Mouse (Mus musculus): ENCODE data around the gene Tango2. TPM values are rescaled to one million over a fixed set of nuclear protein-coding genes. Genes with fewer than 3 reads are reported as not detected.
A peak's percentile ranks its signal among the peaks of the same experiment; 100 is the strongest.

The Tango2 gene
- polyA plus RNA-seq, 1 experiment from 2014 or later, result 51.3 TPM

GRCm38 (mm10) chr16:18379338-18380001 is 31.6 kb upstream of the Tango2 start:
- 62% methylated on average over 8 of the region's 8 CpGs for WGBS
- no peaks in the 10 kb centered on the region for H3K27me3 ChIP-seq (ENCODE audit: insufficient read depth, poor library complexity, severe bottlenecking)
- no peaks in the 10 kb centered on the region for H3K9me3 ChIP-seq
- no peaks in the 10 kb centered on the region for H3K36me3 ChIP-seq
- H3K4me3 ChIP-seq, result no peak overlapping the region
- peak overlapping the region; percentile 65 for H3K27ac ChIP-seq
- H3K4me1 ChIP-seq, result peaks cover 40% of the 10 kb centered on the region
- DNase-seq (ENCODE audit: low spot score), result no peak

- Histone ChIP-seq H3K4me1 (peaks cover 33% of the 10 kb centered on the region), H3K27ac (no peak overlapping the region), H3K4me3 (no peak overlapping the region), H3K36me3 (no peaks in the 10 kb centered on the region), H3K9me3 (no peaks in the 10 kb centered on the region), H3K27me3 (ENCODE audit: insufficient read depth, poor library complexity, severe bottlenecking) (no peaks in the 10 kb centered on the region)
- DNase-seq (ENCODE audit: low spot score), result no peak
- WGBS, result 41% methylated on average over 1 of the region's 1 CpGs
Measured at GRCm38 (mm10) chr16:18378489-18378888, 30.6 kb upstream of the Tango2 start.

- peak overlapping the region; percentile 12 for H3K27ac ChIP-seq
- no peaks in the 10 kb centered on the region for H3K9me3 ChIP-seq
- no peaks in the 10 kb centered on the region for H3K36me3 ChIP-seq
- peak; percentile 86 for DNase-seq (ENCODE audit: low spot score)
- no peak overlapping the region for H3K4me3 ChIP-seq
- H3K4me1 ChIP-seq, result peaks cover 27% of the 10 kb centered on the region
- H3K27me3 ChIP-seq (ENCODE audit: insufficient read depth, poor library complexity, severe bottlenecking), result no peaks in the 10 kb centered on the region
- 16% methylated on average over 3 of the region's 3 CpGs for WGBS
Measured at GRCm38 (mm10) chr16:18377203-18377602, 29.3 kb upstream of the Tango2 start.

- H3K36me3 ChIP-seq, result no peaks in the 10 kb centered on the region
- DNase-seq (ENCODE audit: low spot score), result no peak
- H3K4me3 ChIP-seq, result no peak overlapping the region
- H3K27me3 ChIP-seq (ENCODE audit: insufficient read depth, poor library complexity, severe bottlenecking), result no peaks in the 10 kb centered on the region
- no peak overlapping the region for H3K27ac ChIP-seq
- H3K4me1 ChIP-seq, result peaks cover 20% of the 10 kb centered on the region
- H3K9me3 ChIP-seq, result no peaks in the 10 kb centered on the region
- 74% methylated on average over 7 of the region's 7 CpGs for WGBS
Measured at GRCm38 (mm10) chr16:18376297-18376954, 28.5 kb upstream of the Tango2 start.

DNA sequence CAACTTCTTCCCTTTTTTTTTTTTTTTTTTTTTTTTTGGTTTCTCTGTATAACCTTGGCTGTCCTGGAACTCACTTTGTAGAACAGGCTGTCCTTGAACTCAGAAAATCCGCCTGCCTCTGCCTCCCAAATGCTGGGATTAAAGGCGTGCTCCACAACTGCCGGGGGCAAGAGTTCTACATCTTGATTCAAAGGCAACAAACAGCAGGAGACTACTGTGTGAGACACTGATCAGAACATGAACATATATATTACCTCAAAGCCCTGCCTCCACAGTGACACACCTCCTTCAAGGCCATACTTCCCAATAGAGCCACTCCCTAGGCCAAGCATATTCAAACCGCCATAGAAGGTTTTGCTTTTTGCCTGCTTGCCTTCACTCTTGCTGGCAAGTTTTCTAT is 25.7 kb upstream of the Tango2 start:
- no peaks in the 10 kb centered on the region for H3K27me3 ChIP-seq (ENCODE audit: insufficient read depth, poor library complexity, severe bottlenecking)
- WGBS, result 91% methylated on average over 4 of the region's 4 CpGs
- H3K4me1 ChIP-seq, result peaks cover 14% of the 10 kb centered on the region
- DNase-seq (ENCODE audit: low spot score), result no peak
- no peak overlapping the region for H3K27ac ChIP-seq
- H3K36me3 ChIP-seq, result no peaks in the 10 kb centered on the region
- no peaks in the 10 kb centered on the region for H3K9me3 ChIP-seq
- H3K4me3 ChIP-seq, result no peak overlapping the region

- Histone ChIP-seq H3K36me3 (no peaks in the 10 kb centered on the region), H3K27me3 (ENCODE audit: insufficient read depth, poor library complexity, severe bottlenecking) (no peaks in the 10 kb centered on the region), H3K4me3 (no peak overlapping the region), H3K27ac (no peak overlapping the region), H3K9me3 (no peaks in the 10 kb centered on the region), H3K4me1 (0 out of 2 replicates have a peak, but pooled peaks cover 4% of the 10 kb centered on the region)
- no peak for DNase-seq (ENCODE audit: low spot score)
- 77% methylated on average over 3 of the region's 3 CpGs for WGBS
Measured at GRCm38 (mm10) chr16:18370197-18370596, 22.3 kb upstream of the Tango2 start.

DNA sequence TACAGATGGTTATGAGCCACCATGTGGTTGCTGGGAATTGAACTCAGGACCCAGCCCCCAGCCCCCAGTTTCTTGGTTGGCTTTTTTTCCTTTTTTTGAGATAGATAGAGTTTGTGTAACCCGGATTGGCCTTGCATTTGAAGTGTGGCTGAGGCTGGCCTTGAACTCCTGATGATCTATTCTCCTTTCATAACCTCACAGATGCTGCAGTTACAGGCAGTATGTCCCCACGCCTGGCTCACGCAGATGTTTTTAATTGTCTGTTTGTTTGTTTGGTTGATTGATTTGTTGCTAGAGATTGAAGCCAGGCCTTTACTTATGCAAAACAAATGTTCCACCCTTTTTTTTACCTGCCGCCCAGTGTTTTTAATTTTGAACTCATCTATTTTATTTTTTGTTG is 18.9 kb upstream of the Tango2 start:
- WGBS, result 89% methylated on average over 4 of the region's 4 CpGs
- no peaks in the 10 kb centered on the region for H3K9me3 ChIP-seq
- H3K36me3 ChIP-seq, result no peaks in the 10 kb centered on the region
- H3K27me3 ChIP-seq (ENCODE audit: insufficient read depth, poor library complexity, severe bottlenecking), result no peaks in the 10 kb centered on the region
- H3K4me3 ChIP-seq, result no peak overlapping the region
- DNase-seq (ENCODE audit: low spot score), result no peak
- 0 out of 2 replicates have a peak, but pooled peaks cover 4% of the 10 kb centered on the region for H3K4me1 ChIP-seq
- H3K27ac ChIP-seq, result no peak overlapping the region

DNA sequence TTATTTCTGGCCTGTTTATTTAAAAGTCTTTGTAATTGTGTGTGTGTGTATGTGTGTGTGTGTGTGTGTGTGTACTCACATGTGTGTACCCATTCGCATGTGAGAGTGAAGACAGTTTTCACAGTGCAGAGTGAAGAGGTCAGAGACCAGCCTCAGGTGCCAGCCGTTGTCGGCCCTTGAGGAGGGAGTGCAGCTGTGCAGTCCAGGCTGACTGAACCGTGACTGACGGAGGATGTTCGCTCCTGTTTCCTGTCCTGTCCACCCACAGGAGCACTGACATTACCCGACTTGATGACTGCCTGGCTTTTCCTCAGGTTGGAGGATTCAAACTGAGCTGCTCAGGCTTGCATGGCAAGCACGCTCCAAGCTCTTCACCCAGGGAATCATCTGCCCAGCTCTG is 15.0 kb upstream of the Tango2 start:
- no peak for DNase-seq (ENCODE audit: low spot score)
- H3K27me3 ChIP-seq (ENCODE audit: insufficient read depth, poor library complexity, severe bottlenecking), result no peaks in the 10 kb centered on the region
- no peaks in the 10 kb centered on the region for H3K9me3 ChIP-seq
- H3K27ac ChIP-seq, result no peak overlapping the region
- H3K4me1 ChIP-seq, result no peaks in the 10 kb centered on the region
- no peaks in the 10 kb centered on the region for H3K36me3 ChIP-seq
- WGBS, result 82% methylated on average over 8 of the region's 8 CpGs
- H3K4me3 ChIP-seq, result no peak overlapping the region

DNA sequence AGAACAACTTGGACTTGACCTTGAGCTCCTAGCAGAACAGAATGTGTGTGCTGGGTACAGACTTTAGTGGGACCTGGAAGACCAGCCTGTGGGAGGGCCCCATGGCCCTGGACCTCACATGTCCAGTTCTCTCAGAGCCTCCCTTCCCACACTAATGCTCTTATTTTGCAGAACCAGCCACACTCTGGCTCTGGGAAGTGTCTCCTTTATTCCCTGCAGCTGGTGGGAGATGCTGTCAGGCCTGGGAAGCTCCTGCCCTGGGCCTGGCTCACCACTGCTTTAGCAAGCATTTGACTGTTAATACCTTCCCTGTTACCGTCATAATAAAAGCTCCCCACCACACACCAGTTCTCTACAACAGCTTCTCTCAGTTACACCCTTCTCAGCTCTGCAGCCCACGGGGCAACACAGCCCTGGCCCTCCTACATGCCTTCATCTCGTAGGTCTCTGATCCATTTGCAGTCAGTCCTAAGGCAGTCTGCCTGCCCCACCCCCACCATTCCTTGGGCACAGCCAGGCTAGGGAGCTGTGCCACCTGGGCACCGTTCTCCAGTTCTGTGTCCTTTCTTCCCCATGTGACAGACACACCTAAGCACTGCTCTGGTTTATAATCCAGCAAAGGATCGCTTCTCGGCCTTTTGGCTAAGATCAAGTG is 12.4 kb upstream of the Tango2 start:
- DNase-seq (ENCODE audit: low spot score), result no peak
- no peaks in the 10 kb centered on the region for H3K27me3 ChIP-seq (ENCODE audit: insufficient read depth, poor library complexity, severe bottlenecking)
- WGBS, result 73% methylated on average over 6 of the region's 6 CpGs
- no peaks in the 10 kb centered on the region for H3K9me3 ChIP-seq
- H3K27ac ChIP-seq, result no peak overlapping the region
- H3K4me3 ChIP-seq, result no peak overlapping the region
- H3K36me3 ChIP-seq, result no peaks in the 10 kb centered on the region
- H3K4me1 ChIP-seq, result no peaks in the 10 kb centered on the region

- Histone ChIP-seq H3K9me3 (no peaks in the 10 kb centered on the region), H3K27ac (no peak overlapping the region), H3K36me3 (no peaks in the 10 kb centered on the region), H3K4me1 (no peaks in the 10 kb centered on the region), H3K4me3 (no peak overlapping the region), H3K27me3 (ENCODE audit: insufficient read depth, poor library complexity, severe bottlenecking) (no peaks in the 10 kb centered on the region)
- DNase-seq (ENCODE audit: low spot score), result no peak
- WGBS, result 75% methylated on average over 6 of the region's 6 CpGs
Measured at GRCm38 (mm10) chr16:18357977-18358376, 10.1 kb upstream of the Tango2 start.

GRCm38 (mm10) chr16:18356961-18357360 is 9.1 kb upstream of the Tango2 start:
- no peak for DNase-seq (ENCODE audit: low spot score)
- Histone ChIP-seq H3K36me3 (no peaks in the 10 kb centered on the region), H3K9me3 (no peaks in the 10 kb centered on the region), H3K4me1 (no peaks in the 10 kb centered on the region), H3K4me3 (no peak overlapping the region), H3K27ac (no peak overlapping the region), H3K27me3 (ENCODE audit: insufficient read depth, poor library complexity, severe bottlenecking) (0 out of 2 replicates have a peak, but pooled peaks cover 8% of the 10 kb centered on the region)
- 68% methylated on average over 1 of the region's 1 CpGs for whole genome bisulfite sequencing

DNA sequence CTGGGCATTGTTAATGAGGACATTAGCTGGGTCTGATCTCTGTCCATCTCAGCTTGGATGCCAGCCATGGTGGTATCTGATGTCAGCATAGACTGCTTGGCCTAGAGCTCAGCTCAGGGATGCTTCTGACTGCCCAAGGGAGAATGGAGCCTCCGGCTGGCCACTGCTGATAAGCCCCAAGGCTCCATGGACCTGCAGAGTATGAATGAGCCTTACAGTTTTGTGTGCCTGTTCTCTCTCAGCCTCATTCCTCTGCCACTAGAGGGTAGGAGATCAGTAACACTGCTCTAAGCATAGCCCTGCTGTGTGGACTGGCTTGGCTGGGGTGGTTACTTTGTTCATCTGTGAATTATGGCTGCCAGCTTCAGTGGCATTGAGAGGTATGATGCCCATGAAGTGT is 5.2 kb upstream of the Tango2 start:
- Histone ChIP-seq H3K4me3 (no peak overlapping the region), H3K9me3 (no peaks in the 10 kb centered on the region), H3K27me3 (ENCODE audit: insufficient read depth, poor library complexity, severe bottlenecking) (peaks cover 36% of the 10 kb centered on the region), H3K36me3 (no peaks in the 10 kb centered on the region), H3K4me1 (peaks cover 8% of the 10 kb centered on the region), H3K27ac (no peak overlapping the region)
- 39% methylated on average over 1 of the region's 1 CpGs for WGBS
- DNase-seq (ENCODE audit: low spot score), result peak; percentile 82

- Histone ChIP-seq H3K9me3 (no peaks in the 10 kb centered on the region), H3K27me3 (ENCODE audit: insufficient read depth, poor library complexity, severe bottlenecking) (peaks cover 48% of the 10 kb centered on the region), H3K4me1 (peaks cover 16% of the 10 kb centered on the region), H3K27ac (no peak overlapping the region), H3K4me3 (no peak overlapping the region), H3K36me3 (no peaks in the 10 kb centered on the region)
- no peak for DNase-seq (ENCODE audit: low spot score)
- 59% methylated on average over 5 of the region's 5 CpGs for WGBS
Measured at GRCm38 (mm10) chr16:18351313-18352055, 3.6 kb upstream of the Tango2 start.
